Mouse (Mus musculus): ENCODE data around the gene Slc12a3.
A peak's percentile ranks its signal among the peaks of the same experiment; 100 is the strongest.
"Not testable (repeated sequence)": the region's sequence is repeated elsewhere in the genome, so short reads cannot be mapped to it uniquely, and the experiment has no call there.

Gene Slc12a3

GRCm38 (mm10) chr8:94377031-94377430, 48.0 kb downstream of the Slc12a3 start:
- no peak for DNase-seq

- DNase-seq = no peak
Measured at GRCm38 (mm10) chr8:94377714-94378205, 48.8 kb downstream of the Slc12a3 start.

- no peak for DNase-seq
Measured at GRCm38 (mm10) chr8:94378763-94379415, 49.9 kb downstream of the Slc12a3 start.

GRCm38 (mm10) chr8:94379686-94380085, 50.7 kb downstream of the Slc12a3 start:
- no peak for DNase-seq

GRCm38 (mm10) chr8:94384166-94384565, 55.2 kb downstream of the Slc12a3 start:
- DNase-seq = no peak

- DNase-seq = no peak
Measured at GRCm38 (mm10) chr8:94385506-94386213, 56.7 kb downstream of the Slc12a3 start.

- DNase-seq = peak; percentile 99
Measured at GRCm38 (mm10) chr8:94386214-94387026, 57.4 kb downstream of the Slc12a3 start, which contains the start of gene Herpud1. Gene Herpud1, plus strand, starts transcription at chr8:94386438.

- peak; percentile 84 for DNase-seq
Measured at GRCm38 (mm10) chr8:94387027-94387684, 58.2 kb downstream of the Slc12a3 start.

- no peak for DNase-seq
Measured at GRCm38 (mm10) chr8:94387785-94388184, 58.8 kb downstream of the Slc12a3 start.

GRCm38 (mm10) chr8:94389531-94389930, 60.5 kb downstream of the Slc12a3 start:
- no peak for DNase-seq

- DNase-seq = no peak
Measured at GRCm38 (mm10) chr8:94390429-94390828, 61.4 kb downstream of the Slc12a3 start.

GRCm38 (mm10) chr8:94390910-94391309, 61.9 kb downstream of the Slc12a3 start:
- no peak for DNase-seq

- DNase-seq = peak; percentile 42
Measured at GRCm38 (mm10) chr8:94392147-94392546, 63.1 kb downstream of the Slc12a3 start.

- no peak for DNase-seq
Measured at GRCm38 (mm10) chr8:94392648-94393047, 63.6 kb downstream of the Slc12a3 start.

- DNase-seq = no peak
Measured at GRCm38 (mm10) chr8:94395851-94396540, 67.0 kb downstream of the Slc12a3 start.

- peak; percentile 54 for DNase-seq
Measured at GRCm38 (mm10) chr8:94396964-94397657, 68.1 kb downstream of the Slc12a3 start.

- DNase-seq = no peak
Measured at GRCm38 (mm10) chr8:94398587-94398986, 69.6 kb downstream of the Slc12a3 start.

GRCm38 (mm10) chr8:94399361-94399953, 70.5 kb downstream of the Slc12a3 start:
- no peak for DNase-seq

GRCm38 (mm10) chr8:94399957-94400356, 71.0 kb downstream of the Slc12a3 start:
- DNase-seq = not testable (repeated sequence)

- no peak for DNase-seq
Measured at GRCm38 (mm10) chr8:94408443-94409080, 79.6 kb downstream of the Slc12a3 start.
